Comparison of ENCODE assay signal across 30 mouse cellular contexts in genomic region chr19:53090677-53091076, GRCm38 (mm10). TPM values are rescaled to one million over a fixed set of nuclear protein-coding genes. Genes with fewer than 3 reads are reported as not detected.
DNase-seq lines count a peak whose midpoint lies in the region; ATAC-seq and TF ChIP-seq lines count a peak whose summit lies in the region.
"Had no signal": no experiment of that assay in that cellular context is flagged by ENCODE, and none has a peak within 500 bp of the region (broad histone marks: within the 10 kb centered on the region; RNA-seq: fewer than 3 reads in every experiment).

No protein-coding gene starts in this region.

- TF ChIP-seq POLR2A in cerebellum, adult 2 months (IDR thresholded peaks at IDR 0.05; ENCODE audit: borderline replicate concordance, insufficient read depth, low read length), result no peak
- no peak for TF ChIP-seq POLR2A in lung, adult 2 months (IDR thresholded peaks at IDR 0.05; ENCODE audit: borderline replicate concordance, extremely low read depth, low read depth, low read length)

- no peak for ATAC-seq in hindbrain, embryonic 13.5 days (ENCODE audit: low FRiP score)
- no peak for ATAC-seq in midbrain, embryonic 15.5 days (replicated peaks)
- ATAC-seq: forebrain, embryonic 15.5 days; intestine, embryonic 16.5 days had no signal

- H3K4me1 ChIP-seq in cerebellum, adult 2 months (ENCODE audit: control insufficient read depth, insufficient read depth, low read length), result peaks cover 9% of the 10 kb centered on the region; the same call in 1 of the 2 replicates
- peaks cover 33% of the 10 kb centered on the region for H3K4me1 ChIP-seq in hindbrain, embryonic 10.5 days (replicated peaks)
- peaks cover 21% of the 10 kb centered on the region for H3K4me1 ChIP-seq in hindbrain, embryonic 13.5 days (replicated peaks)
- peaks cover 33% of the 10 kb centered on the region for H3K4me1 ChIP-seq in midbrain, embryonic 10.5 days
- peaks cover 12% of the 10 kb centered on the region; the same call in 1 of the 2 replicates for H3K4me1 ChIP-seq in midbrain, embryonic 15.5 days
- peaks cover 4% of the 10 kb centered on the region for H3K4me1 ChIP-seq in lung, adult 2 months (ENCODE audit: control insufficient read depth, insufficient read depth, low read length)

- no peaks in the 10 kb centered on the region for H3K9me3 ChIP-seq in hindbrain, embryonic 10.5 days
- no peaks in the 10 kb centered on the region for H3K9me3 ChIP-seq in hindbrain, embryonic 13.5 days
- H3K9me3 ChIP-seq in midbrain, embryonic 10.5 days (replicated peaks), result 0 out of 2 replicates have a peak, but pooled peaks cover 9% of the 10 kb centered on the region
- H3K9me3 ChIP-seq in midbrain, embryonic 15.5 days, result no peaks in the 10 kb centered on the region
- H3K9me3 ChIP-seq: embryonic facial prominence, embryonic 12.5 days; forebrain, embryonic 15.5 days; heart, embryonic 13.5 days; hindbrain, embryonic 15.5 days; neural tube, embryonic 13.5 days had no signal

- H3K4me2 ChIP-seq in hindbrain, embryonic 13.5 days, result no peak overlapping the region
- no peak overlapping the region for H3K4me2 ChIP-seq in midbrain, embryonic 15.5 days
- H3K4me2 ChIP-seq: embryonic facial prominence, embryonic 12.5 days; forebrain, embryonic 15.5 days; heart, embryonic 13.5 days; hindbrain, embryonic 15.5 days; lung, embryonic 14.5 days; midbrain, embryonic 12.5 days; neural tube, embryonic 13.5 days had no signal

- peak; percentile 47 for DNase-seq in cerebellum, adult 9-10 months
- no peak for DNase-seq in cerebellum, adult 2 months
- no peak for DNase-seq in hindbrain, embryonic 10.5 days (ENCODE audit: low spot score)
- no peak for DNase-seq in midbrain, embryonic 10.5 days (ENCODE audit: low spot score)
- no peak for DNase-seq in lung, adult 2 months
- DNase-seq: adrenal gland, postnatal 25 days; gastrocnemius, adult 2 months; gastrocnemius, postnatal 36 days; heart, adult 2 months; heart, postnatal 14 days; kidney, adult 9 months; kidney, postnatal 14 days; layer of hippocampus, adult 9-11 months; liver; lung, postnatal 14 days; right cerebral cortex, postnatal 4 days; thymus, adult 18-20 months; thymus, postnatal 25 days had no signal

- no peak for TF ChIP-seq CTCF in cerebellum, adult 2 months (IDR thresholded peaks at IDR 0.05; ENCODE audit: borderline replicate concordance, insufficient read depth, low read depth, low read length)
- no peak for TF ChIP-seq CTCF in lung, adult 2 months (IDR thresholded peaks at IDR 0.05; ENCODE audit: insufficient read depth, low read length)

- H3K9ac ChIP-seq in hindbrain, embryonic 13.5 days, result no peak overlapping the region
- no peak overlapping the region for H3K9ac ChIP-seq in midbrain, embryonic 15.5 days
- H3K9ac ChIP-seq: embryonic facial prominence, embryonic 12.5 days; forebrain, embryonic 15.5 days; heart, embryonic 13.5 days; hindbrain, embryonic 15.5 days; liver, embryonic 14.5 days; lung, embryonic 14.5 days; midbrain, embryonic 12.5 days; neural tube, embryonic 13.5 days had no signal

- no peaks in the 10 kb centered on the region for H3K27me3 ChIP-seq in cerebellum, adult 2 months (ENCODE audit: control insufficient read depth, insufficient read depth, low read length)
- no peaks in the 10 kb centered on the region for H3K27me3 ChIP-seq in hindbrain, embryonic 10.5 days (ENCODE audit: insufficient read depth, poor library complexity, severe bottlenecking)
- no peaks in the 10 kb centered on the region for H3K27me3 ChIP-seq in hindbrain, embryonic 13.5 days
- H3K27me3 ChIP-seq in midbrain, embryonic 10.5 days (ENCODE audit: low read depth, poor library complexity, severe bottlenecking), result no peaks in the 10 kb centered on the region
- no peaks in the 10 kb centered on the region for H3K27me3 ChIP-seq in midbrain, embryonic 15.5 days (replicated peaks)
- H3K27me3 ChIP-seq: embryonic facial prominence, embryonic 12.5 days; forebrain, embryonic 15.5 days; heart, embryonic 13.5 days; hindbrain, embryonic 15.5 days; midbrain, embryonic 12.5 days; neural tube, embryonic 13.5 days had no signal

- H3K36me3 ChIP-seq in hindbrain, embryonic 10.5 days, result no peaks in the 10 kb centered on the region
- H3K36me3 ChIP-seq in hindbrain, embryonic 13.5 days, result no peaks in the 10 kb centered on the region
- H3K36me3 ChIP-seq in midbrain, embryonic 10.5 days, result no peaks in the 10 kb centered on the region
- no peaks in the 10 kb centered on the region for H3K36me3 ChIP-seq in midbrain, embryonic 15.5 days (replicated peaks)
- H3K36me3 ChIP-seq: embryonic facial prominence, embryonic 12.5 days; forebrain, embryonic 15.5 days; heart, embryonic 13.5 days; hindbrain, embryonic 15.5 days; midbrain, embryonic 12.5 days; neural tube, embryonic 13.5 days had no signal

- H3K27ac ChIP-seq in cerebellum, adult 2 months (ENCODE audit: insufficient read depth, low read length), result no peak overlapping the region
- peak overlapping the region; percentile 40; the same call in 1 of the 2 replicates for H3K27ac ChIP-seq in hindbrain, embryonic 10.5 days
- H3K27ac ChIP-seq in hindbrain, embryonic 13.5 days, result no peak overlapping the region
- H3K27ac ChIP-seq in midbrain, embryonic 10.5 days (replicated peaks), result peak overlapping the region; percentile 63
- H3K27ac ChIP-seq in midbrain, embryonic 15.5 days, result no peak overlapping the region
- H3K27ac ChIP-seq: embryonic facial prominence, embryonic 12.5 days; forebrain, embryonic 15.5 days; gastrocnemius, adult 2 months; heart, adult 2 months; heart, embryonic 13.5 days; hindbrain, embryonic 15.5 days; liver, embryonic 14.5 days; midbrain, embryonic 12.5 days; neural tube, embryonic 13.5 days; stomach, postnatal 0 days had no signal

- 60% methylated on average over 5 of the region's 5 CpGs for WGBS in cerebellum, adult 2 months
- 88% methylated on average over 5 of the region's 5 CpGs for WGBS in hindbrain, embryonic 10.5 days
- WGBS in hindbrain, embryonic 13.5 days, result 92% methylated on average over 5 of the region's 5 CpGs
- WGBS in midbrain, embryonic 10.5 days, result 94% methylated on average over 5 of the region's 5 CpGs
- 85% methylated on average over 5 of the region's 5 CpGs for WGBS in midbrain, embryonic 15.5 days
- 97% methylated on average over 5 of the region's 5 CpGs for WGBS in lung, adult 2 months

- H3K4me3 ChIP-seq in cerebellum, adult 2 months (replicated peaks; ENCODE audit: insufficient read depth, low read depth, low read length), result no peak overlapping the region
- H3K4me3 ChIP-seq in hindbrain, embryonic 10.5 days, result no peak overlapping the region
- no peak overlapping the region for H3K4me3 ChIP-seq in hindbrain, embryonic 13.5 days
- no peak overlapping the region for H3K4me3 ChIP-seq in midbrain, embryonic 10.5 days
- H3K4me3 ChIP-seq in midbrain, embryonic 15.5 days, result no peak overlapping the region
- no peak overlapping the region for H3K4me3 ChIP-seq in lung, adult 2 months (replicated peaks; ENCODE audit: extremely low read depth, low read depth, low read length)
- H3K4me3 ChIP-seq: embryonic facial prominence, embryonic 12.5 days; forebrain, embryonic 15.5 days; gastrocnemius, adult 2 months; heart, adult 2 months; heart, embryonic 13.5 days; hindbrain, embryonic 15.5 days; midbrain, embryonic 12.5 days; neural tube, embryonic 13.5 days had no signal

RNA-seq across cellular contexts. Expression of gene Add3, which starts 49.6 kb away (rescaled TPM):
- polyA plus RNA-seq in cerebellum, adult 2 months (2012; rRNA removed), result 80.2 and 89.4 TPM in 2 replicates
- 45.9 and 56.5 TPM in 2 replicates for polyA plus RNA-seq in hindbrain, embryonic 10.5 days (2016; fragmentation: Nextera tagmentation; extraction: Ambion mirVana)
- polyA plus RNA-seq in hindbrain, embryonic 13.5 days (2015; fragmentation: Nextera tagmentation; extraction: Ambion mirVana), result 35.8 and 35.9 TPM in 2 replicates
- 48.7 and 50.2 TPM in 2 replicates for polyA plus RNA-seq in midbrain, embryonic 10.5 days (2016; fragmentation: Nextera tagmentation; extraction: Ambion mirVana)
- polyA plus RNA-seq in midbrain, embryonic 15.5 days (2015; fragmentation: Nextera tagmentation; extraction: Ambion mirVana), result 30.2 and 33.6 TPM in 2 replicates
- polyA plus RNA-seq in lung, adult 2 months (2012; rRNA removed), result 40.0 and 53.0 TPM in 2 replicates

RNA-seq across cellular contexts. Expression of gene Xpnpep1, which starts 50.7 kb away (rescaled TPM):
- 58.8 and 60.5 TPM in 2 replicates for polyA plus RNA-seq in cerebellum, adult 2 months (2012; rRNA removed)
- polyA plus RNA-seq in hindbrain, embryonic 10.5 days (2016; fragmentation: Nextera tagmentation; extraction: Ambion mirVana), result 153 and 156 TPM in 2 replicates
- 132 and 138 TPM in 2 replicates for polyA plus RNA-seq in hindbrain, embryonic 13.5 days (2015; fragmentation: Nextera tagmentation; extraction: Ambion mirVana)
- polyA plus RNA-seq in midbrain, embryonic 10.5 days (2016; fragmentation: Nextera tagmentation; extraction: Ambion mirVana), result 147 and 150 TPM in 2 replicates
- polyA plus RNA-seq in midbrain, embryonic 15.5 days (2015; fragmentation: Nextera tagmentation; extraction: Ambion mirVana), result 124 and 125 TPM in 2 replicates
- 50.4 and 64.2 TPM in 2 replicates for polyA plus RNA-seq in lung, adult 2 months (2012; rRNA removed)

Comparison
In these comparisons a context has a peak if more than half of its experiments do, and no peak if none do; other contexts are left out.
1. H3K27ac ChIP-seq: peak in hindbrain, embryonic 10.5 days (single experiment) and midbrain, embryonic 10.5 days (single experiment); none in cerebellum, adult 2 months (single experiment), hindbrain, embryonic 13.5 days (single experiment) and midbrain, embryonic 15.5 days (single experiment).